14 mouse cellular contexts compared by ENCODE assay signal in genomic region chr12:86181320-86181751, GRCm38 (mm10).
A peak's percentile ranks its signal among the peaks of the same experiment; 100 is the strongest.
DNase-seq lines count a peak whose midpoint lies in the region; ATAC-seq lines count a peak whose summit lies in the region.
"Had no signal": no experiment of that assay in that cellular context is flagged by ENCODE, and none has a peak within 500 bp of the region (broad histone marks: within the 10 kb centered on the region; RNA-seq: fewer than 3 reads in every experiment).

No protein-coding gene starts in this region.

- H3K4me3 ChIP-seq in forebrain, embryonic 13.5 days, result no peak overlapping the region
- H3K4me3 ChIP-seq in limb, embryonic 10.5 days, result no peak overlapping the region
- H3K4me3 ChIP-seq in neural tube, embryonic 15.5 days (replicated peaks), result no peak overlapping the region
- H3K4me3 ChIP-seq: embryonic facial prominence, embryonic 13.5 days; heart, embryonic 15.5 days; limb, embryonic 15.5 days had no signal

- peaks cover 46% of the 10 kb centered on the region for H3K4me1 ChIP-seq in forebrain, embryonic 13.5 days
- H3K4me1 ChIP-seq in limb, embryonic 10.5 days, result peaks cover 32% of the 10 kb centered on the region
- H3K4me1 ChIP-seq in neural tube, embryonic 15.5 days, result peaks cover 23% of the 10 kb centered on the region

- no peak overlapping the region for H3K9ac ChIP-seq in forebrain, embryonic 13.5 days
- no peak overlapping the region for H3K9ac ChIP-seq in neural tube, embryonic 15.5 days (replicated peaks)
- H3K9ac ChIP-seq: embryonic facial prominence, embryonic 13.5 days; heart, embryonic 15.5 days; limb, embryonic 15.5 days had no signal

- H3K27ac ChIP-seq in forebrain, embryonic 13.5 days, result peak overlapping the region; percentile 77
- H3K27ac ChIP-seq in limb, embryonic 10.5 days, result peak overlapping the region; percentile 56
- H3K27ac ChIP-seq in neural tube, embryonic 15.5 days (replicated peaks), result no peak overlapping the region
- H3K27ac ChIP-seq: embryonic facial prominence, embryonic 13.5 days; heart, embryonic 15.5 days; limb, embryonic 15.5 days had no signal

- peak; percentile 67 to 78 for DNase-seq in cerebellum, postnatal 10 days
- no peak for DNase-seq in cerebellum, adult 11 months
- DNase-seq in limb, embryonic 10.5 days (ENCODE audit: low spot score), result no peak
- no peak for DNase-seq in thymus, postnatal 14 days
- DNase-seq in ovary, postnatal 14 days (ENCODE audit: low spot score), result no peak
- no peak for DNase-seq in kidney, adult 8-10 months
- DNase-seq: gastrocnemius, postnatal 10 days; lung, postnatal 10 days had no signal

- no peaks in the 10 kb centered on the region for H3K27me3 ChIP-seq in forebrain, embryonic 13.5 days
- H3K27me3 ChIP-seq in limb, embryonic 10.5 days (ENCODE audit: low read depth, poor library complexity, severe bottlenecking), result peaks cover 7% of the 10 kb centered on the region; the same call in 1 of the 2 replicates
- peaks cover 2% of the 10 kb centered on the region; the same call in 1 of the 2 replicates for H3K27me3 ChIP-seq in neural tube, embryonic 15.5 days (replicated peaks)
- H3K27me3 ChIP-seq: limb, embryonic 15.5 days had no signal

- no peak overlapping the region for H3K4me2 ChIP-seq in forebrain, embryonic 13.5 days
- H3K4me2 ChIP-seq in neural tube, embryonic 15.5 days, result no peak overlapping the region
- H3K4me2 ChIP-seq: embryonic facial prominence, embryonic 13.5 days; heart, embryonic 15.5 days; limb, embryonic 15.5 days had no signal

- no peaks in the 10 kb centered on the region for H3K9me3 ChIP-seq in forebrain, embryonic 13.5 days (replicated peaks)
- no peaks in the 10 kb centered on the region for H3K9me3 ChIP-seq in limb, embryonic 10.5 days (replicated peaks)
- H3K9me3 ChIP-seq in neural tube, embryonic 15.5 days (replicated peaks), result no peaks in the 10 kb centered on the region
- H3K9me3 ChIP-seq: embryonic facial prominence, embryonic 13.5 days; heart, embryonic 15.5 days; limb, embryonic 15.5 days had no signal

- H3K36me3 ChIP-seq in forebrain, embryonic 13.5 days (ENCODE audit: poor library complexity, severe bottlenecking), result no peaks in the 10 kb centered on the region
- H3K36me3 ChIP-seq in limb, embryonic 10.5 days, result no peaks in the 10 kb centered on the region
- no peaks in the 10 kb centered on the region for H3K36me3 ChIP-seq in neural tube, embryonic 15.5 days
- H3K36me3 ChIP-seq: embryonic facial prominence, embryonic 13.5 days; heart, embryonic 15.5 days; limb, embryonic 15.5 days had no signal

- ATAC-seq in forebrain, embryonic 13.5 days, result peak; percentile 77
- 0 out of 2 replicates have a peak, but pooled peaks have one; percentile 21 for ATAC-seq in neural tube, embryonic 15.5 days (ENCODE audit: low FRiP score)
- ATAC-seq: intestine, embryonic 16.5 days had no signal

- 17% methylated on average over 8 of the region's 8 CpGs for WGBS in forebrain, embryonic 13.5 days
- 12% methylated on average over 8 of the region's 8 CpGs for WGBS in limb, embryonic 10.5 days
- WGBS in neural tube, embryonic 15.5 days, result 18% methylated on average over 8 of the region's 8 CpGs

Comparison
In these comparisons a context has a peak if more than half of its experiments do, and no peak if none do; other contexts are left out.
1. DNase-seq: peak in cerebellum, postnatal 10 days (2 of 2); none in cerebellum, adult 11 months (single experiment), limb, embryonic 10.5 days (single experiment), thymus, postnatal 14 days (single experiment), ovary, postnatal 14 days (single experiment) and kidney, adult 8-10 months (0 of 2).